Mouse (Mus musculus) embryonic facial prominence, embryonic 11.5 days (tissue): ENCODE results near the gene Cd40. TPM values are rescaled to one million over a fixed set of nuclear protein-coding genes. Genes with fewer than 3 reads are reported as not detected.
A peak's percentile ranks its signal among the peaks of the same experiment; 100 is the strongest.

Source experiments
- ATAC-seq: fragments of 200-750 bp; cut with Nextera tagmentation; replicated peaks from 2 replicates; pipeline ENCODE4 v1.8.0; 2017; ENCODE audit warnings: low read depth; ENCODE audit not compliant: insufficient number of reproducible peaks, low FRiP score, low TSS enrichment
- DNase-seq: peaks from one replicate; pipeline ENCODE4 v3.0.0-alpha.2; 2015; ENCODE audit warnings: low spot score
- H3K27ac ChIP-seq: fragments of 300-500 bp; sonication (generic); replicated peaks from 2 replicates; pipeline ENCODE4 v1.5.1; 2014; ENCODE audit warnings: mild to moderate bottlenecking, low read depth, low read length, control low read depth
- H3K27me3 ChIP-seq: fragments of 300-500 bp; sonication (generic); 2 replicates; pipeline ENCODE4 v1.6.1; 2014; ENCODE audit warnings: mild to moderate bottlenecking, low read length, moderate library complexity, mixed read lengths; ENCODE audit not compliant: control insufficient read depth, insufficient read depth
- H3K36me3 ChIP-seq: fragments of 300-500 bp; sonication (generic); replicated peaks from 2 replicates; pipeline ENCODE4 v1.6.1; 2014; ENCODE audit warnings: low read depth, mild to moderate bottlenecking, low read length, moderate library complexity, mixed read lengths; ENCODE audit not compliant: control insufficient read depth, insufficient read depth
- H3K4me1 ChIP-seq: fragments of 300-500 bp; sonication (generic); 2 replicates; pipeline ENCODE4 v1.6.1; 2014; ENCODE audit warnings: low read length, mixed read lengths; ENCODE audit not compliant: control insufficient read depth, insufficient read depth
- H3K4me2 ChIP-seq: fragments of 300-500 bp; sonication (generic); 2 replicates; pipeline ENCODE4 v1.6.1; 2014; ENCODE audit warnings: low read depth, mild to moderate bottlenecking, control low read depth, low read length, moderate library complexity
- H3K4me3 ChIP-seq: fragments of 300-500 bp; sonication (generic); 2 replicates; pipeline ENCODE4 v1.5.1; 2014; ENCODE audit warnings: low read depth, low read length, control low read depth
- H3K9ac ChIP-seq: fragments of 300-500 bp; sonication (generic); replicated peaks from 2 replicates; pipeline ENCODE4 v1.6.1; 2014; ENCODE audit warnings: mild to moderate bottlenecking, control low read depth, low read length
- H3K9me3 ChIP-seq: fragments of 300-500 bp; sonication (generic); replicated peaks from 2 replicates; pipeline ENCODE4 v1.6.1; 2016; ENCODE audit warnings: mild to moderate bottlenecking, low read length, inconsistent platforms, mixed read lengths; ENCODE audit not compliant: control insufficient read depth
- WGBS: fragments of 180-500 bp; shearing (Covaris S2); extraction: QIAGEN DNeasy Blood & Tissue Kit; methylation state at CpG from one replicate; pipeline ENCODE4 v1.1.7; 2014; 5-methylcytosine and 5-hydroxymethylcytosine counted together
- polyA plus RNA-seq: library from polyadenylated mRNA; unstranded; fragments of >200 nt; fragmentation: Nextera tagmentation; extraction: Ambion mirVana; gene quantifications from 2 replicates; pipeline ENCODE4 v1.2.1, GENCODE M21; 2014

Cd40 gene
- polyA plus RNA-seq, 1 experiment from 2014 or later: 5.3 TPM

DNA sequence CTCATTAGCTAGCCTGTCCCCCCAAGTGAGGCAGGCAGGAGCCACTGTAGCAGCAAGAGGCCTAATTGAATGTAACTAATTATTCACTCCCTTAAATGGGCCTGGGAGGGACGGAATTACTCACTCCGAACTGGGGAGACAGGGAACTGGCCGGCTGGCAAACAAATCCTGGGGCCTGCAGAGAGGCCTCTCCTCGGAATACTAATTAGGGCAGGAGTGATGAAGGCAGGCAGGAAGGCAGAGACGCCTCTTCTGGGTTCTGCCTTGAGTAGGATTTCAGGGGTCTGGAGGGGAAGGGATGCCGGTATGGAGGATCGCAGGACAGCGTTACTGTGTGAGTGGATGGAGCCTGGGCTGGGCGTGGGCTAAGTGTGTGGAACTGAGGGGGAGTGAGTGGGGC is 21.6 kb downstream of the Cd40 start:
- Histone ChIP-seq H3K4me3 (no peak overlapping the region), H3K27me3 (peaks cover 40% of the 10 kb centered on the region), H3K9me3 (no peaks in the 10 kb centered on the region), H3K36me3 (no peaks in the 10 kb centered on the region), H3K4me1 (no peaks in the 10 kb centered on the region), H3K9ac (no peak overlapping the region), H3K27ac (no peak overlapping the region), H3K4me2 (no peak overlapping the region)
- DNase-seq (no peak), ATAC-seq (no peak)
- 3% methylated on average over 9 of the region's 9 CpGs for WGBS

DNA sequence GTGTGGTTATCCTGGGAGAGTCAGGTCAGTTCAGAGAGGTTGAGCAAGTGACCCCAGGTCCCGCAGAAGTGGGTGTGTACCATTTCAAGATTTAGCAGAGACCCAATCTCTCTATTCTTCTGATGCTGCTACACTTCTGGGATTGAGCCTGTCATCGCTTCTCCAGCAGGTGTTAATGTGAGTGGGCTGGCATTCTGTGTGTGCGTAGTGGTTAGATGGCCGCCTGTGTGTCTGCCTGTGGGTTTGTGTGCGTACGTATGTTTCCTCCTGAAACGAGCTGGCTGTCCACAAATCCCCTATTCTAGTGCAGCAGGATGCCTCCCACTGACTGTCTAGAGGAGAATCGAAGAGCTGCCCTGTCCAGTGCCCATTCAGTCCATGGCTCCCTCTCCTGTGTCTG is 22.6 kb downstream of the Cd40 start:
- no peak for DNase-seq
- Histone ChIP-seq H3K9me3 (no peaks in the 10 kb centered on the region), H3K4me2 (no peak overlapping the region), H3K4me1 (no peaks in the 10 kb centered on the region), H3K36me3 (no peaks in the 10 kb centered on the region), H3K27ac (no peak overlapping the region), H3K9ac (no peak overlapping the region), H3K4me3 (no peak overlapping the region), H3K27me3 (peaks cover 40% of the 10 kb centered on the region)
- 64% methylated on average over 8 of the region's 8 CpGs for WGBS
- ATAC-seq: no peak

DNA sequence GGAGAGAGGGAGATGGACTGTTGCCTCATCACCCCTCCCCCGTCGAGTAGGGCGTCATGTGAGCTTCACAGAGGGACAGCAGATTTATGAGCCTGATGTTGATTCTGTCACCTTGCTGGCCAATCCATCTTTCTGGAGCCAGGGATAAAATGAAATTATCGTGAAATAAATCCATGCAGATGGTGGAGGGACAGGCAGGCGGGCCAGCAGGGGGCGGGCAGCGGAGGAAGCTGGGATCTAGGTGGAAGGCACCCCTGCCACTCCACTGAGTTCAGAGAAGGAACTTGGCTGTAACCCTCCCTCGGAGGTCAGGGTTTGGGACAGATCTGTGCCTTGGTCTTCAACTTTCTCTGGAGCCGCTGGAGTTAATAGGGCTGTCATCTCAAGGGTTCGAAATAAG is 23.2 kb downstream of the Cd40 start:
- ATAC-seq (no peak), DNase-seq (peak; percentile 28)
- 29% methylated on average over 10 of the region's 10 CpGs for WGBS
- H3K4me2 ChIP-seq: no peak overlapping the region
- H3K27ac ChIP-seq: no peak overlapping the region
- H3K4me3 ChIP-seq: no peak overlapping the region
- H3K27me3 ChIP-seq: peaks cover 40% of the 10 kb centered on the region
- no peaks in the 10 kb centered on the region for H3K4me1 ChIP-seq
- H3K36me3 ChIP-seq: no peaks in the 10 kb centered on the region
- no peak overlapping the region for H3K9ac ChIP-seq
- no peaks in the 10 kb centered on the region for H3K9me3 ChIP-seq

DNA sequence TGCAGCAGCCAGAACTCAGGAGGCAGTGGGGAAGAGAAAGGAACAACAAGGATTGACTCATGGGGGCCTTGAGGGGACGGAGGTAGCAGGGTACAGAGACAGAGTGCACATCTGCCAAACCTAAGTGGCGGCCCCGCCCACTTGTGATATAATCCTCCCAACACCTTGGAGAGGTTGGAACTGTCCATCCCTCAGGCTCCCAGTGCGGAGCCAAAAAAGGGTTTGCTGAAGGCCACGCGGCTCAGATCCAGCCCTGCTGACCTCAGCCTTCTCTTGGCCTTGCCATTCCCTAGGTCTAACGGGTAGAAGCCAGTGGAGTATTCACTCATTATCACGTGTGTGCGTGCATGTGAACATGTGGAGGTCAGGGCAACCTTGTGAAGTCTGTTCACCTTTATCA is 25.2 kb downstream of the Cd40 start:
- 22% methylated on average over 9 of the region's 9 CpGs for WGBS
- Histone ChIP-seq H3K27ac (no peak overlapping the region), H3K27me3 (peaks cover 36% of the 10 kb centered on the region), H3K4me3 (no peak overlapping the region), H3K9ac (no peak overlapping the region), H3K4me1 (no peaks in the 10 kb centered on the region), H3K36me3 (no peaks in the 10 kb centered on the region), H3K9me3 (no peaks in the 10 kb centered on the region), H3K4me2 (no peak overlapping the region)
- no peak for DNase-seq
- no peak for ATAC-seq

DNA sequence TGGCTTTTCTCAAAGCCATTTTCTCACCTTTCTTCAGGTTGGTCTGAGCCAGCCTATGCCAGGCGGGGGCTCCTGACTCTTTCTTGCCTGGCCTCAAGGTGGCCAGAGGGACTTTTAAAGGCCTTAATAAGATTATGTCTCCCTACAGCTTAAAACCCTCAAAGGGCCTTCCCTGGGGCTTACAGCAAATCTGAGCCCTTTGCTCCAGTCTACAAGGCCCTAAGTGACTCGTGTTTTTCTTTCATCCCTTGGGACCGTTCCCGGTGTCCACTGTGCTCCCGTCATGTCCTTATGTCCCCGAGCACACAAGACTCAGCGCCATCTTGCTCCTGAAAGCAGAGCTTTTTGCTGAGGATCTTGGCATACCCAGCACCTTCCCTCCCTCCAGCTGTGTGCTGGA is 25.8 kb downstream of the Cd40 start:
- H3K4me3 ChIP-seq: no peak overlapping the region
- ATAC-seq (no peak), DNase-seq (no peak)
- H3K36me3 ChIP-seq: no peaks in the 10 kb centered on the region
- no peaks in the 10 kb centered on the region for H3K4me1 ChIP-seq
- H3K4me2 ChIP-seq: no peak overlapping the region
- H3K27me3 ChIP-seq: peaks cover 31% of the 10 kb centered on the region
- 16% methylated on average over 7 of the region's 7 CpGs for WGBS
- H3K27ac ChIP-seq: no peak overlapping the region
- H3K9me3 ChIP-seq: no peaks in the 10 kb centered on the region
- no peak overlapping the region for H3K9ac ChIP-seq

DNA sequence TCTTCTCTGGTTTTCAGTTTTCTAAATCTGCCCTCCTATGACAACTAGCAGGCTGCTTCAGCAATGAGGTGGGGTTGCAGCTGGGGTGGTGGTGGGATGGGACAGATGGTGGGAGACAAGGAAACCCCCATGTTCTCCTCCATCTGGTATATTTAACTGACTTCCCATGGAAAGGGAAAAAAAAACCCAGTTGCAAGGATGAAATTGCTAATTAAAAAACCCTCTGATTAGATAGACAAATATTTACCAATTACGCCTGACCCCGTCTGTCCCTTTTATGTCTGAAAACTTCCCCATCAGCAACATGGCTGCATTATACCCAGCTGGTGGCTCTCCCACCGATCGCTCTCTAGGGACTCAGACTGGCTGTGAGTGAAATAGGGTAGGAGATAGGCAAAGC is 31.2 kb downstream of the Cd40 start:
- H3K36me3 ChIP-seq: no peaks in the 10 kb centered on the region
- DNase-seq (no peak), ATAC-seq (no peak)
- H3K4me2 ChIP-seq: no peak overlapping the region
- H3K9me3 ChIP-seq: no peaks in the 10 kb centered on the region
- H3K4me1 ChIP-seq: no peaks in the 10 kb centered on the region
- H3K4me3 ChIP-seq: no peak overlapping the region
- no peak overlapping the region for H3K27ac ChIP-seq
- H3K9ac ChIP-seq: no peak overlapping the region
- no peaks in the 10 kb centered on the region for H3K27me3 ChIP-seq
- WGBS: 88% methylated on average over 4 of the region's 4 CpGs

DNA sequence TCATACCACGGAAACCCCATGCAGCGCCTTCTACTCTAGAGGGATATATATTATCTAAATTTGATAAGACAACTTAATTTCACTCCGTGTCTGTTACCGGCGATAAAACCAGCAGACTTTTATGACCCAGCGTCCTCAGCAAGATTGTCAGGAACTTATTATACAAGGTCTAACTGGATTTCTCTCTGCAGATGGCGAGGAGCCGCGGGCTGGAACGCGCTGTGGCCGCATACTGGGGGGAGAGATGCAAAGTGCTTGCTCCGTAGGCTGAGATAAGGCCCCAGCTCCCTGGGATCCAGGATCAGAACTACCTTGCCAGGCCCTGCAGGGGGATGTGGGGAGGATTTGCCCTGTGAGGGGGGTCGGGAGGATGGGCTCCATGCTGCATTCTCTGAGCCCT is 34.0 kb downstream of the Cd40 start:
- 45% methylated on average over 14 of the region's 14 CpGs for WGBS

DNA sequence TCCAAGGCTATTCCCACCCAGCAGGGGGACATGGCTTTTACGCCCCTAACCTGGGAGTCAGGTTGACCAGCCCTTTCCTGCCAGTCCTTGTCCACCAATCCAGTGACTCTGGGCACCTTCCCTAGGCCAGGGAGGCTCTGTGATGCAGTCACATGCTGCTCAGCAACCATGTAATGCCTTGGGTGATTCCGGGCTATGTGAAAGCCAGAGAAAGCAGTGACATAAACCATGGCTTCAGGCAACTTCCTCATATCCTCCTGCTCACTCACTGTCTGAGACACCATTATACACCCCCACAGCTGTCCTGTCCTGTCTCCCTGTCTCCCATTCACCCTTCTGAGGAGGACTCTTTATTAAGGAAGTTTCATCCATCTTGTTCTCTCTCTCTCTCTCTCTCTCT is 35.2 kb downstream of the Cd40 start, which contains the start of gene 1700025C18Rik:
Gene 1700025C18Rik, minus strand, starts transcription at position 101 of the 400 bp plus-strand sequence.
- Histone ChIP-seq H3K27me3 (no peaks in the 10 kb centered on the region; the same call in 1 of the 2 replicates), H3K9me3 (no peaks in the 10 kb centered on the region), H3K27ac (no peak within 1 kb of the TSS), H3K4me2 (no peak within 1 kb of the TSS), H3K4me3 (no peak within 1 kb of the TSS), H3K4me1 (no peaks in the 10 kb centered on the region), H3K9ac (no peak within 1 kb of the TSS), H3K36me3 (no peaks in the 10 kb centered on the region)
- ATAC-seq (no peak), DNase-seq (no peak)
- WGBS: 74% methylated on average over 2 of the region's 2 CpGs

More for the DNA sequence above, 34.0 kb downstream of the Cd40 start:
- no peaks in the 10 kb centered on the region for H3K9me3 ChIP-seq
- DNase-seq (no peak), ATAC-seq (no peak)
- H3K4me3 ChIP-seq: no peak overlapping the region
- no peaks in the 10 kb centered on the region for H3K4me1 ChIP-seq
- no peak overlapping the region for H3K27ac ChIP-seq
- no peak overlapping the region for H3K9ac ChIP-seq
- no peaks in the 10 kb centered on the region for H3K36me3 ChIP-seq
- no peak overlapping the region for H3K4me2 ChIP-seq
- H3K27me3 ChIP-seq: no peaks in the 10 kb centered on the region
